Mouse (Mus musculus): ENCODE data around the gene Rhbdd3. TPM values are rescaled to one million over a fixed set of nuclear protein-coding genes. Genes with fewer than 3 reads are reported as not detected.

Gene Rhbdd3
- polyA plus RNA-seq, 1 experiment from 2014 or later, result 27.0 TPM

GRCm38 (mm10) chr11:5059704-5060156 lies 39.0 kb upstream of the Rhbdd3 start:
- H3K36me3 ChIP-seq, result no peaks in the 10 kb centered on the region
- ATAC-seq (ENCODE audit: low FRiP score), result no peak
- no peak overlapping the region for H3K4me2 ChIP-seq (replicated peaks)
- H3K4me1 ChIP-seq, result peaks cover 75% of the 10 kb centered on the region
- H3K9ac ChIP-seq, result no peak overlapping the region
- H3K9me3 ChIP-seq (replicated peaks), result no peaks in the 10 kb centered on the region
- H3K4me3 ChIP-seq, result no peak overlapping the region
- WGBS, result 10% methylated on average over 27 of the region's 27 CpGs
- peaks cover 98% of the 10 kb centered on the region for H3K27me3 ChIP-seq
- H3K27ac ChIP-seq, result no peak overlapping the region

GRCm38 (mm10) chr11:5060756-5061412 lies 37.8 kb upstream of the Rhbdd3 start:
- ATAC-seq (ENCODE audit: low FRiP score), result 0 out of 2 replicates have a peak, but pooled peaks have one; percentile 0
- peaks cover 90% of the 10 kb centered on the region for H3K27me3 ChIP-seq
- no peak overlapping the region for H3K27ac ChIP-seq
- peak overlapping the region; percentile 59; the same call in 1 of the 2 replicates for H3K9ac ChIP-seq
- WGBS, result 48% methylated on average over 28 of the region's 28 CpGs
- H3K4me2 ChIP-seq (replicated peaks), result peak overlapping the region; percentile 62
- no peaks in the 10 kb centered on the region for H3K36me3 ChIP-seq
- H3K9me3 ChIP-seq (replicated peaks), result no peaks in the 10 kb centered on the region
- peaks cover 77% of the 10 kb centered on the region for H3K4me1 ChIP-seq
- peak overlapping the region; percentile 27 for H3K4me3 ChIP-seq

GRCm38 (mm10) chr11:5061413-5062139 lies 37.1 kb upstream of the Rhbdd3 start:
- Histone ChIP-seq H3K4me1 (peaks cover 70% of the 10 kb centered on the region), H3K4me2 (replicated peaks) (peak overlapping the region; percentile 62), H3K9ac (peak overlapping the region; percentile 59), H3K27ac (no peak overlapping the region), H3K4me3 (peak overlapping the region; percentile 27), H3K27me3 (peaks cover 83% of the 10 kb centered on the region), H3K9me3 (replicated peaks) (no peaks in the 10 kb centered on the region), H3K36me3 (no peaks in the 10 kb centered on the region)
- ATAC-seq (ENCODE audit: low FRiP score), result peak; percentile 10; the same call in 1 of the 2 replicates
- WGBS, result 1% methylated on average over 61 of the region's 62 CpGs

GRCm38 (mm10) chr11:5062326-5062725 lies 36.4 kb upstream of the Rhbdd3 start:
- no peaks in the 10 kb centered on the region for H3K36me3 ChIP-seq
- H3K27ac ChIP-seq, result no peak overlapping the region
- H3K4me3 ChIP-seq, result peak overlapping the region; percentile 27
- H3K9me3 ChIP-seq (replicated peaks), result no peaks in the 10 kb centered on the region
- H3K27me3 ChIP-seq, result peaks cover 76% of the 10 kb centered on the region
- peak overlapping the region; percentile 62 for H3K4me2 ChIP-seq (replicated peaks)
- 23% methylated on average over 13 of the region's 13 CpGs for WGBS
- ATAC-seq (ENCODE audit: low FRiP score), result no peak
- H3K4me1 ChIP-seq, result peaks cover 65% of the 10 kb centered on the region
- H3K9ac ChIP-seq, result no peak overlapping the region

- Histone ChIP-seq H3K4me1 (peaks cover 59% of the 10 kb centered on the region), H3K4me3 (no peak overlapping the region), H3K27me3 (peaks cover 69% of the 10 kb centered on the region), H3K4me2 (replicated peaks) (no peak overlapping the region), H3K27ac (no peak overlapping the region), H3K36me3 (peaks cover 3% of the 10 kb centered on the region; the same call in 1 of the 2 replicates), H3K9me3 (replicated peaks) (no peaks in the 10 kb centered on the region), H3K9ac (peak overlapping the region; percentile 19; the same call in 1 of the 2 replicates)
- ATAC-seq (ENCODE audit: low FRiP score), result no peak
- 63% methylated on average over 13 of the region's 13 CpGs for WGBS
Observed at GRCm38 (mm10) chr11:5062860-5063505, 35.7 kb upstream of the Rhbdd3 start.

- peak overlapping the region; percentile 86 for H3K4me2 ChIP-seq (replicated peaks)
- 54% methylated on average over 31 of the region's 31 CpGs for WGBS
- no peaks in the 10 kb centered on the region for H3K9me3 ChIP-seq (replicated peaks)
- no peak for ATAC-seq (ENCODE audit: low FRiP score)
- H3K4me3 ChIP-seq, result peak overlapping the region; percentile 73
- no peak overlapping the region for H3K27ac ChIP-seq
- peaks cover 54% of the 10 kb centered on the region for H3K4me1 ChIP-seq
- H3K36me3 ChIP-seq, result peaks cover 10% of the 10 kb centered on the region
- peaks cover 62% of the 10 kb centered on the region for H3K27me3 ChIP-seq
- H3K9ac ChIP-seq, result peak overlapping the region; percentile 36
Observed at GRCm38 (mm10) chr11:5063561-5064281, 35.0 kb upstream of the Rhbdd3 start.

GRCm38 (mm10) chr11:5064282-5065055 lies 34.3 kb upstream of the Rhbdd3 start:
- peaks cover 18% of the 10 kb centered on the region for H3K36me3 ChIP-seq
- H3K27me3 ChIP-seq, result peaks cover 54% of the 10 kb centered on the region
- H3K9ac ChIP-seq, result peak overlapping the region; percentile 76
- 17% methylated on average over 38 of the region's 38 CpGs for WGBS
- ATAC-seq (ENCODE audit: low FRiP score), result 0 out of 2 replicates have a peak, but pooled peaks have one; percentile 4
- H3K4me3 ChIP-seq, result peak overlapping the region; percentile 73
- H3K9me3 ChIP-seq (replicated peaks), result no peaks in the 10 kb centered on the region
- H3K4me2 ChIP-seq (replicated peaks), result peak overlapping the region; percentile 86
- H3K27ac ChIP-seq, result no peak overlapping the region
- H3K4me1 ChIP-seq, result peaks cover 47% of the 10 kb centered on the region

- peak; percentile 85 for ATAC-seq (ENCODE audit: low FRiP score)
Observed at GRCm38 (mm10) chr11:5065056-5065821, 33.5 kb upstream of the Rhbdd3 start, which contains the start of gene Gas2l1. Gene Gas2l1, minus strand, starts transcription at chr11:5065327.

GRCm38 (mm10) chr11:5067063-5067462 lies 31.7 kb upstream of the Rhbdd3 start:
- H3K36me3 ChIP-seq, result peaks cover 41% of the 10 kb centered on the region
- no peak overlapping the region for H3K27ac ChIP-seq
- H3K4me3 ChIP-seq, result no peak overlapping the region
- no peak for ATAC-seq (ENCODE audit: low FRiP score)
- peaks cover 27% of the 10 kb centered on the region for H3K4me1 ChIP-seq
- H3K9ac ChIP-seq, result no peak overlapping the region
- H3K4me2 ChIP-seq (replicated peaks), result no peak overlapping the region
- H3K9me3 ChIP-seq (replicated peaks), result no peaks in the 10 kb centered on the region
- H3K27me3 ChIP-seq, result peaks cover 28% of the 10 kb centered on the region

More at GRCm38 (mm10) chr11:5065056-5065821, 33.5 kb upstream of the Rhbdd3 start, which contains the start of gene Gas2l1:
- Histone ChIP-seq H3K4me3 (peak within 1 kb of the TSS; percentile 73), H3K9ac (peak within 1 kb of the TSS; percentile 76), H3K4me1 (peaks cover 43% of the 10 kb centered on the region), H3K9me3 (replicated peaks) (no peaks in the 10 kb centered on the region), H3K27ac (no peak within 1 kb of the TSS; the same call in 1 of the 2 replicates), H3K27me3 (peaks cover 47% of the 10 kb centered on the region), H3K36me3 (peaks cover 23% of the 10 kb centered on the region), H3K4me2 (replicated peaks) (peak within 1 kb of the TSS; percentile 86)
- WGBS, result 1% methylated on average over 48 of the region's 50 CpGs

GRCm38 (mm10) chr11:5068126-5068971 lies 30.4 kb upstream of the Rhbdd3 start:
- peaks cover 16% of the 10 kb centered on the region for H3K4me1 ChIP-seq
- H3K27ac ChIP-seq, result no peak overlapping the region
- H3K9me3 ChIP-seq (replicated peaks), result no peaks in the 10 kb centered on the region
- 82% methylated on average over 9 of the region's 9 CpGs for WGBS
- ATAC-seq (ENCODE audit: low FRiP score), result no peak
- no peak overlapping the region for H3K4me2 ChIP-seq (replicated peaks)
- no peak overlapping the region for H3K9ac ChIP-seq
- H3K4me3 ChIP-seq, result no peak overlapping the region
- H3K36me3 ChIP-seq, result peaks cover 54% of the 10 kb centered on the region
- H3K27me3 ChIP-seq, result peaks cover 15% of the 10 kb centered on the region

Measured in hindbrain, embryonic 12.5 days (tissue).